16 mouse cellular contexts compared by ENCODE assay signal in the genomic region with DNA sequence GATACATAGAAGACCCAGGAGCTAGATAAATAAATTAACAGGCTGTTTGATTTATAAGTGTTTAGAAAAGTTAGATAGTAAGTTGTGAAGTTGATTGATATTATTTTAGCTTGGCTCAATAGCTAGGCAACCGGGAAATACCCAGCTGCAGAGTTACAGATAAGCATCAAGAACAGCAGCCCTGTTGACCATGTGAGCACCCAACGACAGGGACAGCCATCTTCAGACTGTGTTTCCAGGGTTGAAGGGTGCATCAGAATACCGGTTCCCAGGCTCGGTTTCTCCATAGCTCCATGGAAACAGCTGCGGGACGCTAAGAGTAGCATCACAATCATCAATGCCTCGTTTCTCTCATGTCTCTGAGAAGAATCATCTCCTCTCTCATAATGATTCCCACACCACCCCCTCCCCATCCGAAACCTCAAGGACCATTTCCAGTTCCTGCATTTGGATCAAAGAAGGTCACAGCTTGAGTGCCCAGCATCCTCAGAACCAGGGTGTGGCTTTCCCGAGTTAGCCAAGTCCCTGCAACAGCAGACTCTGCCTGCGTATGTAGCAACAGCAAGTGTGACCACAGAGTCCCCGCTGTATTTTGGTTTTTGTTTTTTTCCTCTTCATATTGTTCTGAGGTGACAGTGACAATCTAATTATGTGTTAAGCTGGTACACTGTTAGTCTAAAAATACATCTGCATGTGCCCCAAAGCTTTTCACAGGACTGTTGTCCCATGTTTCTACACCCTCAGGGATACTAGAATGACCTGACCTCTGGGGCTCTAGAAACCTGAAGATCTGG. TPM values are rescaled to one million over a fixed set of nuclear protein-coding genes. Genes with fewer than 3 reads are reported as not detected.
DNase-seq lines count a peak whose midpoint lies in the region; ATAC-seq and TF ChIP-seq lines count a peak whose summit lies in the region.
"Had no signal": no experiment of that assay in that cellular context is flagged by ENCODE, and none has a peak within 500 bp of the region (broad histone marks: within the 10 kb centered on the region; RNA-seq: fewer than 3 reads in every experiment).

No protein-coding gene starts in this region.

- 49% methylated on average over 11 of the region's 11 CpGs for WGBS in lung, postnatal 0 days

- TF ChIP-seq EP300 in lung, postnatal 0 days (IDR thresholded peaks at IDR 0.05) = no peak

- no peaks in the 10 kb centered on the region for H3K9me3 ChIP-seq in lung, postnatal 0 days (ENCODE audit: low read length)
- H3K9me3 ChIP-seq: forebrain, embryonic 10.5 days; hindbrain, embryonic 13.5 days; lung, embryonic 15.5 days had no signal

- H3K4me1 ChIP-seq in lung, postnatal 0 days (ENCODE audit: insufficient read depth, low read depth, low read length) = no peaks in the 10 kb centered on the region
- peaks cover 51% of the 10 kb centered on the region for H3K4me1 ChIP-seq in bone marrow macrophage, adult 2 months (ENCODE audit: control insufficient read depth, insufficient read depth, low read length)

- ATAC-seq in lung, postnatal 0 days = peak; percentile 48
- ATAC-seq: midbrain, embryonic 16.5 days had no signal

- DNase-seq in lung, postnatal 0 days (ENCODE audit: low spot score) = peak; percentile 57
- DNase-seq in lung, postnatal 14 days = no peak
- peak; percentile 41 for DNase-seq in lung, postnatal 25 days (ENCODE audit: low spot score)
- peak; percentile 32 for DNase-seq in skeletal muscle tissue, adult 2 months (ENCODE audit: low read depth, low spot score)
- no peak for DNase-seq in cerebellum, postnatal 4 days (ENCODE audit: low spot score in 2 of 2)
- DNase-seq in left cerebral cortex, postnatal 25 days (ENCODE audit: low spot score in 2 of 2) = no peak
- DNase-seq: cerebellum, adult 9-10 months; kidney, adult 18-20 months; right cerebral cortex, postnatal 25 days had no signal

- no peaks in the 10 kb centered on the region for H3K27me3 ChIP-seq in lung, postnatal 0 days (replicated peaks; ENCODE audit: insufficient read depth, low read length)
- H3K27me3 ChIP-seq: lung, embryonic 15.5 days had no signal

- H3K36me3 ChIP-seq in lung, postnatal 0 days (ENCODE audit: insufficient read depth, low read length) = no peaks in the 10 kb centered on the region
- H3K36me3 ChIP-seq: forebrain, embryonic 10.5 days; hindbrain, embryonic 13.5 days; lung, embryonic 15.5 days had no signal

- no peak for TF ChIP-seq CTCF in lung, postnatal 0 days (IDR thresholded peaks at IDR 0.05)
- no peak; the same call in 1 of the 2 replicates for TF ChIP-seq CTCF in bone marrow macrophage, adult 2 months (IDR thresholded peaks at IDR 0.05; ENCODE audit: low read depth, low read length)

- intact Hi-C loops in left cerebral cortex, postnatal 25 days (cut with DNase I) = no loop called here

- no peak overlapping the region for H3K4me2 ChIP-seq in lung, postnatal 0 days (replicated peaks; ENCODE audit: low read depth, low read length)
- H3K4me2 ChIP-seq: heart, embryonic 11.5 days; hindbrain, embryonic 13.5 days; lung, embryonic 15.5 days had no signal

- H3K9ac ChIP-seq in lung, postnatal 0 days (replicated peaks; ENCODE audit: low read depth) = no peak overlapping the region
- H3K9ac ChIP-seq: hindbrain, embryonic 13.5 days; lung, embryonic 15.5 days had no signal

- H3K27ac ChIP-seq in lung, postnatal 0 days (ENCODE audit: low read length) = peak overlapping the region; percentile 15; the same call in 1 of the 2 replicates
- peak overlapping the region; percentile 99 for H3K27ac ChIP-seq in bone marrow macrophage, adult 2 months (ENCODE audit: insufficient read depth, low read depth, low read length)
- H3K27ac ChIP-seq: forebrain, embryonic 10.5 days; hindbrain, embryonic 13.5 days; left cerebral cortex, adult 2 months; lung, embryonic 15.5 days had no signal

- no peak overlapping the region for H3K4me3 ChIP-seq in lung, postnatal 0 days (ENCODE audit: low read depth, low read length)
- peak overlapping the region; percentile 38 for H3K4me3 ChIP-seq in bone marrow macrophage, adult 2 months (ENCODE audit: insufficient read depth, low read length)
- H3K4me3 ChIP-seq: forebrain, embryonic 10.5 days; hindbrain, embryonic 13.5 days; left cerebral cortex, adult 2 months; lung, embryonic 15.5 days had no signal

- TF ChIP-seq POLR2A in bone marrow macrophage, adult 2 months (IDR thresholded peaks at IDR 0.05; ENCODE audit: borderline replicate concordance, low read depth, low read length) = no peak

RNA-seq across cellular contexts. Expression of a gene that starts 11.2 kb away (rescaled TPM):
- polyA plus RNA-seq in lung, postnatal 0 days (2015; fragmentation: Nextera tagmentation; extraction: Ambion mirVana) = 4.3 and 5.5 TPM in 2 replicates
- 182 and 184 TPM in 2 replicates for polyA plus RNA-seq in bone marrow macrophage, adult 2 months (2012; ENCODE audit: insufficient read depth, insufficient read length, missing spikeins)
- total RNA-seq in left cerebral cortex, postnatal 25 days (2021) = 1 to 10 TPM; 2.8 to 3.9 TPM

RNA-seq across cellular contexts. Expression of a gene that starts 40.7 kb away (rescaled TPM):
- 0.31 TPM in 2 replicates for polyA plus RNA-seq in lung, postnatal 0 days (2015; fragmentation: Nextera tagmentation; extraction: Ambion mirVana)
- 0.91 and 1.1 TPM in 2 replicates for polyA plus RNA-seq in bone marrow macrophage, adult 2 months (2012; ENCODE audit: insufficient read depth, insufficient read length, missing spikeins)
- 100 to 1,000 TPM; 169 to 177 TPM for total RNA-seq in left cerebral cortex, postnatal 25 days (2021)

Comparison
In these comparisons a context has a peak if more than half of its experiments do, and no peak if none do; other contexts are left out.
1. DNase-seq: peak in lung, postnatal 0 days (single experiment), lung, postnatal 25 days (single experiment) and skeletal muscle tissue, adult 2 months (single experiment); none in lung, postnatal 14 days (single experiment), cerebellum, postnatal 4 days (0 of 2) and left cerebral cortex, postnatal 25 days (0 of 2).
2. RNA of a gene that starts 11.2 kb away (polyA plus RNA-seq): 182 to 184 TPM in bone marrow macrophage, adult 2 months; 4.3 to 5.5 TPM in lung, postnatal 0 days; every median in the first group is over 10 times any median in the second.